Mouse (Mus musculus): ENCODE data around the gene Fbll1.
"Not testable (repeated sequence)": the region's sequence is repeated elsewhere in the genome, so short reads cannot be mapped to it uniquely, and the experiment has no call there.

Gene Fbll1

GRCm38 (mm10) chr11:35798874-35799273 is at the start of gene Fbll1:
Gene Fbll1, minus strand, starts transcription at chr11:35798884.
- peak; percentile 93 for DNase-seq (ENCODE audit: low spot score)

- no peak for DNase-seq (ENCODE audit: low spot score)
Measured at GRCm38 (mm10) chr11:35844299-35844698, 45.6 kb upstream of the Fbll1 start.

GRCm38 (mm10) chr11:35842560-35842959 is 43.9 kb upstream of the Fbll1 start:
- DNase-seq (ENCODE audit: low spot score) = peak; percentile 30

- no peak for DNase-seq (ENCODE audit: low spot score)
Measured at GRCm38 (mm10) chr11:35841738-35842325, 43.1 kb upstream of the Fbll1 start.

- not testable (repeated sequence) for DNase-seq (ENCODE audit: low spot score)
Measured at GRCm38 (mm10) chr11:35840806-35841205, 42.1 kb upstream of the Fbll1 start.

- DNase-seq (ENCODE audit: low spot score) = no peak
Measured at GRCm38 (mm10) chr11:35840282-35840681, 41.6 kb upstream of the Fbll1 start.

- DNase-seq (ENCODE audit: low spot score) = peak; percentile 97
Measured at GRCm38 (mm10) chr11:35838345-35839338, 40.0 kb upstream of the Fbll1 start.

- DNase-seq (ENCODE audit: low spot score) = no peak
Measured at GRCm38 (mm10) chr11:35837156-35838126, 38.8 kb upstream of the Fbll1 start.

GRCm38 (mm10) chr11:35834022-35834760 is 35.5 kb upstream of the Fbll1 start, which contains the start of gene Rars:
Gene Rars, minus strand, starts transcription at chr11:35834506.
- peak; percentile 93 for DNase-seq (ENCODE audit: low spot score)

GRCm38 (mm10) chr11:35833270-35833669 is 34.6 kb upstream of the Fbll1 start:
- no peak for DNase-seq (ENCODE audit: low spot score)

GRCm38 (mm10) chr11:35832139-35832538 is 33.5 kb upstream of the Fbll1 start:
- no peak for DNase-seq (ENCODE audit: low spot score)

- DNase-seq (ENCODE audit: low spot score) = no peak
Measured at GRCm38 (mm10) chr11:35827714-35828113, 29.0 kb upstream of the Fbll1 start.

- DNase-seq (ENCODE audit: low spot score) = no peak
Measured at GRCm38 (mm10) chr11:35816316-35816715, 17.6 kb upstream of the Fbll1 start.

GRCm38 (mm10) chr11:35811458-35811857 is 12.8 kb upstream of the Fbll1 start:
- DNase-seq (ENCODE audit: low spot score) = no peak

- no peak for DNase-seq (ENCODE audit: low spot score)
Measured at GRCm38 (mm10) chr11:35801332-35801731, 2.6 kb upstream of the Fbll1 start.

GRCm38 (mm10) chr11:35798495-35798820 is 226 bp downstream of the Fbll1 start:
- peak; percentile 20 for DNase-seq (ENCODE audit: low spot score)

- DNase-seq (ENCODE audit: low spot score) = peak; percentile 21
Measured at GRCm38 (mm10) chr11:35797751-35798494, 761 bp downstream of the Fbll1 start.

GRCm38 (mm10) chr11:35792800-35793199 is 5.9 kb downstream of the Fbll1 start:
- DNase-seq (ENCODE audit: low spot score) = not testable (repeated sequence)

GRCm38 (mm10) chr11:35788443-35788842 is 10.2 kb downstream of the Fbll1 start:
- no peak for DNase-seq (ENCODE audit: low spot score)

GRCm38 (mm10) chr11:35784537-35784936 is 14.1 kb downstream of the Fbll1 start:
- DNase-seq (ENCODE audit: low spot score) = no peak

- no peak for DNase-seq (ENCODE audit: low spot score)
Measured at GRCm38 (mm10) chr11:35784002-35784401, 14.7 kb downstream of the Fbll1 start.
